Mouse (Mus musculus) embryonic facial prominence, embryonic 10.5 days (tissue): Measurements from ENCODE around the gene Bri3bp. TPM values are rescaled to one million over a fixed set of nuclear protein-coding genes. Genes with fewer than 3 reads are reported as not detected.

Source experiments
- DNase-seq: peaks from one replicate; pipeline ENCODE4 v3.0.0-alpha.2; 2017; ENCODE audit warnings: low spot score
- H3K27ac ChIP-seq: fragments of 300-500 bp; sonication (generic); replicated peaks from 2 replicates; pipeline ENCODE4 v1.5.1; 2016; ENCODE audit warnings: mild to moderate bottlenecking
- H3K27me3 ChIP-seq: fragments of 300-500 bp; sonication (generic); replicated peaks from 2 replicates; pipeline ENCODE4 v1.6.1; 2016; ENCODE audit warnings: low read depth, mild to moderate bottlenecking; ENCODE audit not compliant: poor library complexity, severe bottlenecking
- H3K36me3 ChIP-seq: fragments of 300-500 bp; sonication (generic); replicated peaks from 2 replicates; pipeline ENCODE4 v1.6.1; 2016; ENCODE audit warnings: mild to moderate bottlenecking, moderate library complexity
- H3K4me1 ChIP-seq: fragments of 300-500 bp; sonication (generic); 2 replicates; pipeline ENCODE4 v1.6.1; 2016
- H3K4me3 ChIP-seq: fragments of 300-500 bp; sonication (generic); 2 replicates; pipeline ENCODE4 v1.5.1; 2016; ENCODE audit warnings: mild to moderate bottlenecking, moderate library complexity
- H3K9me3 ChIP-seq: fragments of 300-500 bp; sonication (generic); 2 replicates; pipeline ENCODE4 v1.6.1; 2016; ENCODE audit warnings: mild to moderate bottlenecking
- WGBS: fragments of 180-500 bp; shearing (Covaris S2); methylation state at CpG from one replicate; pipeline ENCODE4 v1.1.7; 2016; 5-methylcytosine and 5-hydroxymethylcytosine counted together
- polyA plus RNA-seq: library from polyadenylated mRNA; unstranded; fragments of >200 nt; fragmentation: Nextera tagmentation; extraction: Ambion mirVana; gene quantifications from 2 replicates; pipeline ENCODE4 v1.2.1, GENCODE M21; 2016

Bri3bp gene
- polyA plus RNA-seq, 1 experiment from 2014 or later: 50.9 TPM

GRCm38 (mm10) chr5:125444554-125444953 lies 3.2 kb downstream of the Bri3bp start:
- Histone ChIP-seq H3K27ac (no peak overlapping the region), H3K27me3 (no peaks in the 10 kb centered on the region), H3K36me3 (peaks cover 44% of the 10 kb centered on the region), H3K4me1 (peaks cover 23% of the 10 kb centered on the region), H3K4me3 (no peak overlapping the region), H3K9me3 (no peaks in the 10 kb centered on the region)
- 97% methylated on average over 4 of the region's 4 CpGs for WGBS
- no peak for DNase-seq

GRCm38 (mm10) chr5:125446344-125446743 lies 5.0 kb downstream of the Bri3bp start:
- H3K4me3 ChIP-seq: no peak overlapping the region
- 84% methylated on average over 7 of the region's 7 CpGs for WGBS
- no peak overlapping the region for H3K27ac ChIP-seq
- H3K9me3 ChIP-seq: no peaks in the 10 kb centered on the region
- H3K27me3 ChIP-seq: no peaks in the 10 kb centered on the region
- peaks cover 56% of the 10 kb centered on the region for H3K36me3 ChIP-seq
- peaks cover 16% of the 10 kb centered on the region for H3K4me1 ChIP-seq
- no peak for DNase-seq

DNA sequence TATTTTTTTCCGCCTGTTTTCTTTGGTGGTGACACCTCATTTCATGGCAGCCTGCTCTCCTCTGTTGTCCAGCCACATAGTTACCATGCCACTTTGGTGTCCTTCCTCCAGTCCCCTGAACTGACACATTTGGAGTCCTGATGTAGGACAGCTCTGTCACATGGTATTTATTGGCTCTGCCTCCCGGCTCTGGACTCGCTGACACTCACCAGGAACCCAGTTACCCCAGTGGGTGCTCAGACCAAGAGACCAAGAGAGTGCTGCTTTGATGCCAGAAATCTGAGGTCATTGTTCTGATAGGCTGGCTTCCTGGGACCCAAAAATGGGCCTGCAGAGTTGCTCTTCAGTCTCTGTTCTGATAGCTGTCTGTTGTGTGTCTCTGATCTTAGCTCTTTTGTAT lies 6.7 kb downstream of the Bri3bp start:
- DNase-seq: no peak
- Histone ChIP-seq H3K4me3 (no peak overlapping the region), H3K36me3 (peaks cover 73% of the 10 kb centered on the region), H3K27me3 (no peaks in the 10 kb centered on the region), H3K9me3 (no peaks in the 10 kb centered on the region), H3K27ac (no peak overlapping the region), H3K4me1 (peaks cover 6% of the 10 kb centered on the region)
- WGBS: 93% methylated on average over 3 of the region's 3 CpGs

GRCm38 (mm10) chr5:125448631-125449030 lies 7.3 kb downstream of the Bri3bp start:
- DNase-seq: no peak
- no peaks in the 10 kb centered on the region for H3K27me3 ChIP-seq
- peaks cover 3% of the 10 kb centered on the region; the same call in 1 of the 2 replicates for H3K4me1 ChIP-seq
- no peaks in the 10 kb centered on the region for H3K9me3 ChIP-seq
- no peak overlapping the region for H3K27ac ChIP-seq
- 93% methylated on average over 4 of the region's 4 CpGs for WGBS
- H3K36me3 ChIP-seq: peaks cover 73% of the 10 kb centered on the region
- no peak overlapping the region for H3K4me3 ChIP-seq

DNA sequence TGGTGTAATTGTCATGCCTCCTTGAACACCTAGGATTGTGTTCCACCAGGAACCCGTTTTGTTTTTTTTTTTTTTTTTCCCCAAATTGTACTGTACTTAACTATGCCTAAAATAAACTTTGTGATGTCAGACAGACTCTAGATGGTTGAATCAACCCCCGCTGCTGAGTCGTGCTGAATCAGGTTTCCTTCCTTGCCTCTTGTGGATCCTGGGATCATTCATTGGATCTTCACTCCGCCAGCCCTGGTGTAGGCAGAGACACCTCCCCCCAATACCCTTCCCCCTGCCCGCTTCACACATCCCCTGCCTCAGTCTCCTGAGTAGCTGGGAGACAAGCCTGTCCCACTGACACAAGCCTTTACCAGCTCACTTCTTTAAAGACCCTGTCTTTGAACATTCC lies 7.9 kb downstream of the Bri3bp start:
- Histone ChIP-seq H3K9me3 (no peaks in the 10 kb centered on the region), H3K36me3 (peaks cover 73% of the 10 kb centered on the region), H3K27ac (no peak overlapping the region), H3K4me1 (no peaks in the 10 kb centered on the region), H3K4me3 (no peak overlapping the region), H3K27me3 (no peaks in the 10 kb centered on the region)
- 84% methylated on average over 5 of the region's 5 CpGs for WGBS
- no peak for DNase-seq

- Histone ChIP-seq H3K9me3 (no peaks in the 10 kb centered on the region), H3K27me3 (no peaks in the 10 kb centered on the region), H3K4me1 (no peaks in the 10 kb centered on the region), H3K36me3 (peaks cover 79% of the 10 kb centered on the region), H3K4me3 (no peak overlapping the region), H3K27ac (no peak overlapping the region)
- DNase-seq: no peak
- WGBS: 93% methylated on average over 9 of the region's 9 CpGs
These were observed 11.2 kb downstream of the Bri3bp start for GRCm38 (mm10) chr5:125452573-125452972.

DNA sequence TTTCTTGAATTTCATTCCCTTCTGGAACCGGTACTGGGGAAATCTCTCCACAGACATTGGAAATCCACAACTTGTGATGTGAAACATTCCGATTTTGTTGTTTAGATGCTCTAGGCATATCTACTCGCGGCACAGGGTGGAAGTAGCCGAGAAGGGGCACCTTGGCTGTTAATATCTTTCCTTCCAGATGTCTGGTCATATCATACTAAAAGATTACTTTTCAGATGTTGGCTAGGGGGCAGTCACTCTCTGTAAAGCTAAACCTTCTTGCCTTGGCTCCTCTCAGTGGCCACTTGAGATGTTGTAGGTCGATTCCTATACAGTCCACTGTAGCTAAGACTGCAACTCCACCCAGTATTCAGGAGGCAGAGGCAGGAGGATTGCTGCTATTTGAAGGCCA lies 14.7 kb downstream of the Bri3bp start:
- Histone ChIP-seq H3K4me3 (no peak overlapping the region), H3K27ac (no peak overlapping the region), H3K27me3 (no peaks in the 10 kb centered on the region), H3K36me3 (peaks cover 78% of the 10 kb centered on the region), H3K4me1 (no peaks in the 10 kb centered on the region), H3K9me3 (no peaks in the 10 kb centered on the region)
- no peak for DNase-seq
- WGBS: 95% methylated on average over 6 of the region's 6 CpGs

GRCm38 (mm10) chr5:125457538-125457937 lies 16.2 kb downstream of the Bri3bp start:
- DNase-seq: no peak
- Histone ChIP-seq H3K27ac (no peak overlapping the region), H3K36me3 (peaks cover 64% of the 10 kb centered on the region), H3K4me3 (no peak overlapping the region), H3K9me3 (no peaks in the 10 kb centered on the region), H3K27me3 (no peaks in the 10 kb centered on the region), H3K4me1 (no peaks in the 10 kb centered on the region)
- 91% methylated on average over 6 of the region's 6 CpGs for WGBS

DNA sequence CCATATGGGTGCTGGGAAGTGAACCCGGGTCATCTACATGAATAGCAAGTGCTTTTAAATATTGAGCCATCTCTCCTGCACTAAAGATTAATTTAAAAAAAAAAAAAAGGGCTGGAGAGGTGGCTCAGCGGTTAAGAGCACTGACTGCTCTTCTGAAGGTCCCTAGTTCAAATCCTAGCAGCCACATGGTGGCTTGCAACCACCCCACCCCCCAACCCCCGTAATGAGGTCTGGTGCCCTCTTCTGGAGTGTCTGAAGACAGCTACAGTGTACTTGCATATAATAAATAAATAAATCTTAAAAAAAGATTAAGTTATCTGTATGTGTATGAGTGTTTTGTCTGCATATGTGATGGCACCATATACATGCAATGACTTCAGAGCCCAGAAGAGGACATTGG lies 19.2 kb downstream of the Bri3bp start:
- Histone ChIP-seq H3K36me3 (peaks cover 33% of the 10 kb centered on the region), H3K9me3 (no peaks in the 10 kb centered on the region), H3K4me1 (peaks cover 6% of the 10 kb centered on the region), H3K27me3 (no peaks in the 10 kb centered on the region), H3K27ac (no peak overlapping the region), H3K4me3 (no peak overlapping the region)
- DNase-seq: no peak
- 85% methylated on average over 3 of the region's 3 CpGs for WGBS

GRCm38 (mm10) chr5:125461868-125462445 lies 20.6 kb downstream of the Bri3bp start:
- peaks cover 20% of the 10 kb centered on the region for H3K36me3 ChIP-seq
- H3K4me1 ChIP-seq: peaks cover 6% of the 10 kb centered on the region
- no peak overlapping the region for H3K27ac ChIP-seq
- no peak for DNase-seq
- H3K4me3 ChIP-seq: no peak overlapping the region
- H3K27me3 ChIP-seq: no peaks in the 10 kb centered on the region
- WGBS: 58% methylated on average over 10 of the region's 10 CpGs
- H3K9me3 ChIP-seq: no peaks in the 10 kb centered on the region

DNA sequence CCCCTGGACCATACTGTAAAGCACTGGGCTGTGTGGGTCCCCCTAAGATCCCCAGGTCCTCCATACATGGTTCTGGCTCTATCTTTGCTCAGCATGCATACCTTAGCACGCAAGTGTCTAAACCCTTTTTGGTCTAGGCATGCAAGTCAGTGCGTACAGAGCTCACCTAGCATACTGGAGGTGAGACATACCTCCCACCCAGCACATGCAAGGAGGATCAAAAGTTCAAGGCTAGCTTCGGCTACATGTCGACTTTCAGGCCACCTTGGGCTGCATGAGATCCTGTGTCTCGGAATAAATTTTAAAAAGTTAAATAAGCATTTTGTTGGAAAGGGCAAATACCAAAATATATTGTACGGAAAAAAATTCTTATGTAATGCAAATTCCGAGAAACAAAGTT lies 23.8 kb downstream of the Bri3bp start:
- no peaks in the 10 kb centered on the region for H3K9me3 ChIP-seq
- H3K27me3 ChIP-seq: no peaks in the 10 kb centered on the region
- no peaks in the 10 kb centered on the region for H3K36me3 ChIP-seq
- DNase-seq: no peak
- 46% methylated on average over 7 of the region's 7 CpGs for WGBS
- H3K27ac ChIP-seq: peak overlapping the region; percentile 30
- H3K4me1 ChIP-seq: peaks cover 6% of the 10 kb centered on the region
- H3K4me3 ChIP-seq: peak overlapping the region; percentile 47

- peak overlapping the region; percentile 70 for H3K27ac ChIP-seq
- no peaks in the 10 kb centered on the region for H3K9me3 ChIP-seq
- DNase-seq: peak; percentile 99
- H3K36me3 ChIP-seq: no peaks in the 10 kb centered on the region
- H3K4me1 ChIP-seq: peaks cover 6% of the 10 kb centered on the region
- WGBS: under 1% methylated on average over 25 of the region's 25 CpGs
- peak overlapping the region; percentile 47 for H3K4me3 ChIP-seq
- no peaks in the 10 kb centered on the region for H3K27me3 ChIP-seq
These were observed 24.3 kb downstream of the Bri3bp start for GRCm38 (mm10) chr5:125465701-125466106.

GRCm38 (mm10) chr5:125466483-125466882 lies 25.1 kb downstream of the Bri3bp start:
- WGBS: 91% methylated on average over 5 of the region's 5 CpGs
- no peaks in the 10 kb centered on the region for H3K27me3 ChIP-seq
- DNase-seq: no peak
- 0 out of 2 replicates have a peak overlapping the region, but pooled peaks have one; percentile 47 for H3K4me3 ChIP-seq
- H3K4me1 ChIP-seq: peaks cover 6% of the 10 kb centered on the region
- no peaks in the 10 kb centered on the region for H3K36me3 ChIP-seq
- peak overlapping the region; percentile 70; the same call in 1 of the 2 replicates for H3K27ac ChIP-seq
- no peaks in the 10 kb centered on the region for H3K9me3 ChIP-seq
